Mouse (Mus musculus) MEL (cell line): ENCODE measurements around the gene 1110008P14Rik.

Experiments used
- CTCF ChIP-seq, 3 experiments: IDR thresholded peaks in 2 of 3; conservative IDR thresholded peaks in 1 of 3; 2 replicates each; pipeline ENCODE4 v1.5.1; 2011 to 2012; ENCODE audit warnings: low read length in 3 of 3, low read depth in 2 of 3, mild to moderate bottlenecking in 2 of 3, improper control_type of control experiment in 1 of 3, inconsistent platforms in 1 of 3, mixed read lengths in 1 of 3, moderate library complexity in 1 of 3; ENCODE audit not compliant: control insufficient read depth in 1 of 3, insufficient read depth in 1 of 3, poor library complexity in 1 of 3, severe bottlenecking in 1 of 3
- TAL1 ChIP-seq: IDR thresholded peaks from 2 replicates; pipeline ENCODE4 v1.6.1; 2012; ENCODE audit warnings: mild to moderate bottlenecking, inconsistent platforms, low read length, moderate library complexity, mixed read lengths

GRCm38 (mm10) chr2:32382689-32383088, 951 bp upstream of the 1110008P14Rik start:
- TF ChIP-seq TAL1, result no peak
- TF ChIP-seq CTCF (IDR thresholded peaks at IDR 0.05 in 2 of 3, conservative IDR thresholded peaks at IDR 0.05 in 1 of 3; ENCODE audit: control insufficient read depth in 1 of 3, insufficient read depth in 1 of 3, low read depth in 2 of 3, low read length in 3 of 3, poor library complexity in 1 of 3, severe bottlenecking in 1 of 3), result no peak
